Mouse (Mus musculus) adrenal gland (tissue): Measurements from ENCODE around the gene Psme4.

Experiments
- intact Hi-C: fragments of 180-260 bp; cut with DNase I; formaldehyde crosslinking; loops from one replicate; pipeline ENCODE4 v1.15.1; 2025

Gene Psme4

GRCm38 (mm10) chr11:30785497-30785896, 14.0 kb downstream of the Psme4 start:
- intact Hi-C loops, result no loop called here

- intact Hi-C loops, result no loop called here
These were observed 14.9 kb downstream of the Psme4 start for GRCm38 (mm10) chr11:30786230-30786983.

GRCm38 (mm10) chr11:30792680-30793079, 21.2 kb downstream of the Psme4 start:
- intact Hi-C loops, result no loop called here

GRCm38 (mm10) chr11:30793753-30794152, 22.2 kb downstream of the Psme4 start:
- intact Hi-C loops, result no loop called here

- intact Hi-C loops, result loop anchor here (5.0 kb wide), 1 partner anchor 120 kb away; no protein-coding TSS in a partner anchor
These were observed 25.7 kb downstream of the Psme4 start for GRCm38 (mm10) chr11:30797236-30797635.

- intact Hi-C loops, result loop anchor here (5.0 kb wide), 1 partner anchor 122 kb away; no protein-coding TSS in a partner anchor
These were observed 28.0 kb downstream of the Psme4 start for GRCm38 (mm10) chr11:30799496-30799895.

- intact Hi-C loops, result no loop called here
These were observed 28.6 kb downstream of the Psme4 start for GRCm38 (mm10) chr11:30800091-30800490.

GRCm38 (mm10) chr11:30802421-30802820, 30.9 kb downstream of the Psme4 start:
- intact Hi-C loops, result no loop called here

GRCm38 (mm10) chr11:30821116-30821515, 49.6 kb downstream of the Psme4 start:
- intact Hi-C loops, result loop anchor here (10.0 kb wide), 1 partner anchor 696 kb away; no protein-coding TSS in a partner anchor

- intact Hi-C loops, result no loop called here
These were observed 67.3 kb downstream of the Psme4 start for GRCm38 (mm10) chr11:30838793-30839192.

- intact Hi-C loops, result no loop called here
These were observed 72.8 kb downstream of the Psme4 start for GRCm38 (mm10) chr11:30844355-30844754.

GRCm38 (mm10) chr11:30872425-30872824, 100.9 kb downstream of the Psme4 start:
- intact Hi-C loops, result no loop called here

- intact Hi-C loops, result no loop called here
These were observed 113.8 kb downstream of the Psme4 start, which contains the start of the genes Gpr75 and Asb3 for GRCm38 (mm10) chr11:30885171-30885871. Gene Gpr75, plus strand, starts transcription at chr11:30885358. Gene Asb3, plus strand, starts transcription at chr11:30885416.

- intact Hi-C loops, result no loop called here
These were observed 116.6 kb downstream of the Psme4 start for GRCm38 (mm10) chr11:30888153-30888552.

- intact Hi-C loops, result no loop called here
These were observed 124.7 kb downstream of the Psme4 start for GRCm38 (mm10) chr11:30896201-30896600.

- intact Hi-C loops, result no loop called here
These were observed 127.8 kb downstream of the Psme4 start for GRCm38 (mm10) chr11:30899312-30899711.

GRCm38 (mm10) chr11:30912311-30912710, 140.8 kb downstream of the Psme4 start:
- intact Hi-C loops, result no loop called here

GRCm38 (mm10) chr11:30920641-30921040, 149.1 kb downstream of the Psme4 start:
- intact Hi-C loops, result no loop called here

- intact Hi-C loops, result no loop called here
These were observed 151.8 kb downstream of the Psme4 start for GRCm38 (mm10) chr11:30923283-30923682.

- intact Hi-C loops, result no loop called here
These were observed 156.6 kb downstream of the Psme4 start for GRCm38 (mm10) chr11:30928079-30928478.

- intact Hi-C loops, result no loop called here
These were observed 157.0 kb downstream of the Psme4 start for GRCm38 (mm10) chr11:30928498-30928897.
